Mouse (Mus musculus) C2C12 (cell line): ENCODE measurements around the gene Palm2.

Source experiments
- CEBPB ChIP-seq: IDR thresholded peaks from one replicate; pipeline ENCODE4 v1.6.1; 2011; ENCODE audit warnings: low read depth, mild to moderate bottlenecking, control low read depth, moderate library complexity
- CTCF ChIP-seq: IDR thresholded peaks from one replicate; pipeline ENCODE4 v1.5.1; 2011; ENCODE audit not compliant: control insufficient read depth, insufficient read depth, insufficient read length
- FOSL1 ChIP-seq: IDR thresholded peaks from one replicate; pipeline ENCODE4 v1.8.0; 2011; ENCODE audit warnings: mild to moderate bottlenecking, low read length; ENCODE audit not compliant: poor library complexity, insufficient read depth, severe bottlenecking
- MAX ChIP-seq: IDR thresholded peaks from one replicate; pipeline ENCODE4 v1.6.1; 2011; ENCODE audit warnings: mild to moderate bottlenecking, control low read depth
- MYOD1 ChIP-seq: IDR thresholded peaks from one replicate; pipeline ENCODE4 v1.6.1; 2011; ENCODE audit warnings: low read depth; ENCODE audit not compliant: control insufficient read depth, insufficient read length

DNA sequence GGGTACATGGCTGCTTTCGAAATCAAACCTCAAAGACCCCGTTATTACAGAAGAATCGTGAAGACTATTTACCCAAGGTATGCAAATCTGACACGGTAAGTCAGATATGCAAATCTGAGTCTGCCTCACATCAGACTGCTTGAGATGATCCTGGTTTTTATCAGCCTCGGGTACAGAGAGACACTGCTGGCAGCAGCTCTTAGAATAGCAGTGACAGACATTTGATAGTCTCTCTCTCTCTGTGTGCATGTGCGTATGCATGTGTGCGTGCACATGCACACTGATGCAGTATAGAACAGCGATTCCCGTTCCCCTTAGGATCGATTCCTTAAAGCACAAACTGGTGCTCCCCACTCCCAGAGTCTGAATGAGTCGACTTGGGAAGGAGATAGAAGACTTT, 142.0 kb downstream of the Palm2 start:
- TF ChIP-seq MAX: no peak
- no peak for TF ChIP-seq CTCF
- no peak for TF ChIP-seq CEBPB
- TF ChIP-seq MYOD1: no peak
- TF ChIP-seq FOSL1: no peak
